Mouse (Mus musculus): ENCODE results near the gene Prrg1.
"Not testable (repeated sequence)": the region's sequence is repeated elsewhere in the genome, so short reads cannot be mapped to it uniquely, and the experiment has no call there.

The Prrg1 gene

DNA sequence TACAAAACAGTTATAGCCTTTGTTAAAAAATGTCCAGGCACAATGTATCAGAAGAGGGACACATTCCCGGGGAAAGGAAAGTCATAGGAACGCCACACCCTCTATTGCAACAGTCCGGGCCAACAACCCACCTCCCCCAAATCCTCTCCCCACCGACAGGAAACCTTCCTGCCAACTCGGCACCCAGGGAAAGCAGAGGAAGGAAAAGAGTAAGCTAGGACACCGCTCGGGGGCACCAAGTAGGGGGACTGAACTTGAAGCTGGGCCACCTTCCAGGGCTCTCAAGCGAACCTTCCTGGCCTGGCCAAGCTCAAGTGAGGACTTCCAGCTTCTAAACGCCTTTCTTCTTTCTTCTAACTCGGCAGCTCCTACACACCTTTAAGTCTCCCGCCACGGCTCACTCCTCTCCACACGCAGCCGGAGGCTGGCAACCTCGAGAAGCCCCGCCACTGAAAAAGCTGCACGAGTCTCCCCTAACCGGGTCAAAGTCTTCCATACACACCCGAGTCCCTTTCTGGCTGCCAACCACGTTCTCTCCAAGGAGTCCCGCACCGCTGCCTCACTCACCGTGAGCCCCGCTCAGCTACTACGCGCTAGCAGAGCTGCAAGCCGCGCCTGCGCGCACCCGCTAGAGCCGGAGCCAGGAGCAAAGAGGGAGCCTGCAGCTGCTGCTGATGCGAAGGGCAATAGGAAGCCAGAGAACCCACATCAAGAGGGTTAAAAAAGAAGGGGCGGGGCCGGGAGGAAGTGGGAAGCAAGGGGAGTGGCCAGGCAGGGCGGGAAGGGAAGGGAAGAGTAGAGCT lies at the start of gene Prrg1:
Gene Prrg1 (minus strand): TSS at position 695 of the 803 bp plus-strand sequence.
- peak; percentile 70 for DNase-seq (ENCODE audit: low spot score)

DNA sequence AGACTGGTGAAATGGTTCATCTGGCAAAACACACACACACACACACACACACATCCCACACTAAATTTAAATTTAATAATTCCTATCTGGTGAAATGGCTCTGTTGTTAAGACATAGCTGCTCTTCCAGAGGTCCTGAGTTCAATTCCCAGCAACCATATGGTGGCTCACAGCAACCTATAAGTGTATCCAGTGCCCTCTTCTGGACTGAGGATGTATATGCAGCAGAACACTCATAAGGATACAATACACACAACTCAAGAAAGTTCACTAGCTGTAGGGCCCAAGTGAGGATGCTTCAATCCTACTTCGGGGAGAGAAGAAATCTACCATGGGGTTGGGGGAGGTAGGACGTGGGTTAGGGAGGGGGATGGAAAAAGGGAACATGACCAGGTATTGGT lies 22.1 kb upstream of the Prrg1 start:
- DNase-seq (ENCODE audit: low spot score) = no peak

DNA sequence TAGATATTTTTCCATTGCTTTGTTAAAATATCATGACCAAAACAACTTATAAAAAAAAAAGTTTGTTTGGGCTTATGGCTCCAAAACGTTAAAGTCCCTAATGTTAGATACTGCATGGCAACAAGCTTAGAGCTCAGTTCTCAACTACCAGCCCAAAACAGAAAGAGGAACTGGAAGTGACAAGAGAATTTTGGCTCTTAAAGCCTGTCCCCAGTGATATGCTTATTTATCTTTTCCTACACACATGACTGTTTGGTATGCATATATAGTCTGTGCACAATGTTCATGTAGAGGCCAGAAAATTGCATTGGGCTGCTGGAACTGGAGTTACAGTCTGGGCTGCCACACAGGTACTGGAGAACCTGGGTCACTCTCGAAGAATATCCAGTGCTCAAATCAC lies 9.4 kb upstream of the Prrg1 start:
- no peak for DNase-seq (ENCODE audit: low spot score)

DNA sequence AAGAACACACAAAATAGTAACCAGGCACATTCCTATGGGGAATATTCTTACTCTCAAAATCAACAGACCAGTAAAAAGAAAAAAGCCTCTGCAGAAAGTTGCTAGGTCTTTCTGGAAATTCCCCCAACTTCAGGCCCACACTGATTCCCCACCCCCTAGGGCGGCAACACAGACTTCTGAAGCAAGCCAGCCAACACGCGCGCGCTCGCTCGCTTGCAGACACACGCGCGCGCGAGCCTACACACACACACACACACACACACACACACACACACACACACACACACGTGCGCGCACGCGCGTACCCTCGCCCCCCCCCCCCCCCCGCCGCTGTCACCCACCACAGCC lies 868 bp downstream of the Prrg1 start:
- DNase-seq (ENCODE audit: low spot score) = peak; percentile 56

DNA sequence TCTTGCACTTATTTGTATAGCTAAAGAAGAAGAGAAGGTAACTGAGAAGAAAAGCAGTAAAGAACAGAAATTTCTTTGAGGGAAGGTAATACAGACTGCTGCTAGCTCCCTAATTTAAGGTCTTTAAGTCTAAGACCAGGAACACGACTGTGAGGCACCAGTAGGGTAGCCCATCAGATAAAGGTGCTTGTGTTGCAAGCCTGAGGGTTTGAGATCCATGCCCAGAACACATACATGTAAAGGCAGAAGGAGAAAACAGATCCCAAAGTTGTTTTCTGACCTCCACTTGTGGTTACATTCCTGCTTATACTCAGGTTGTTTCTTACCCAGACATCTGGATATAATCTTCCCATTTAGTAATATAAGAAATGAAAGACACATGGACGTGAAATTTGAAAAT lies 20.2 kb downstream of the Prrg1 start:
- no peak for DNase-seq (ENCODE audit: low spot score)

DNA sequence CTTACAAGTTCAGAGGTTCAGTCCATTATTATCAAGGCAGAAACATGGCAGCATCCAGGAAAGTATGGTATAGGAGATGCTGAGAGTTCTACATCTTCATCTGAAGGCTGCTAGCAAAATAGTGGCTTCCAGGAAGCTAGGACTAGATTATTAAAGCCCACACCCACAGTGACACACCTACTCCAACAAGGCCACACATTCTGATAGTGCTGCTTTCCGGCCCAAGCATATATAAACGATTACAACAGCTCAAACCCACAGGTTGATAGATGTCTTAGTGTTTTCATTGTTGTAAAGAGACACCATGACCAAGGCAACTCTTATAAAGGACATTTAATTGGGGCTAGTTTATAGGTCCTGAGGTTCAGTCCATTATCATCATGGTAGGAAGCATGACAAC lies 30.3 kb downstream of the Prrg1 start:
- DNase-seq (ENCODE audit: low spot score) = no peak

DNA sequence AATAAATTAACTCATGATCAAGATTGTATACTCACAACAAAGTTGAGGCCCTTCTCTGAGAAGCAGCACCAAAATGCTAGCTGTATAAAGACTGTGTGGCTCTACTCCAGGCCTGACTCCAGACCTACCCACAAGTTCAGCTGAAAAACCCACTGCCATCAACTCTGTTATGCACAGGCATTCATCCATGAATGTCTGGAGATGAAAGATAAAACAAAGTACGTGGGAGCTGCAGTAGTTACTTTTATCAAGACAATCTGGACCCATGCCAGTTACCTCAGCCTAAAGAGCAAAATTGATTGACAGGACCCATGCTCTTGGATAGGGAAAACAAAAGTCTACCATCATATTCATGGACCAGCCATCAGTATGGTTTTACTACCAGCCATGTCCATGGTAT lies 31.0 kb downstream of the Prrg1 start:
- no peak for DNase-seq (ENCODE audit: low spot score)

DNA sequence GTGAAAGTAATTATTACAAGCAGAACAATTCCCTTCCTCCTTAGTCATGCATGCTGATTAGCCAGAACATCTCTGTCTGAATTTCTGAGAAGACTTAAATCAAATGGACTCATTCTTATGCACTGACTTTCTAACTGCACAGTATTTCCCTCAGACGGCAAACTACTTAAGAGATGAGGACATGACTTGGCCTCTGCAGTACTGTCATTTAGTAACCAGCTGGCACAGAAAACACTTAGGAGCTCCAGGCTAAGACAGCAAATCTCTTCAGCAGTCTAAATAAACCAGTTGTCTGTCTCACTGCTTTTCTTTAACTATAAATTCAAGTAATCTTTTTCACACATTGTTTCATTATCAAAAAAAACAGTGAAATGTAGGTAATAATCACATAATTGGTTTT lies 36.0 kb downstream of the Prrg1 start:
- no peak for DNase-seq (ENCODE audit: low spot score)

DNA sequence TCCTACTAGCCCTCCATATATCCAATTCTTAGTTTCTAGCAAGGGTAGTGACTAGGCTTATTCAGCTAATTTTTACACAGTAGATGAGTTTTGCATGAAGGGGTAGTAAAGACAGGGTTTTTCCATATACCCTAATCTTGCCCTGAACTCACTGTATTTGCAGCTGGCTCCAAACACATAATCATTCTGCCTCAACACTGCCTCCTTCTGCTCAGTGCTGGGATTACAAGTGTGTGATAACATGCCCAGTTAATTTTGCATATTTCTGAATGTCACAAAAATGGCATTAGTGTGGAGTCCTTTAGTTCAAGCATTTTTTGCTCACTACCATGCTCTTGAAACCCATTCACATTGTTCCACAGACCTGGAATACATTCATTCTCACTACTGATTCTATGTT lies 44.0 kb downstream of the Prrg1 start:
- no peak for DNase-seq (ENCODE audit: low spot score)

DNA sequence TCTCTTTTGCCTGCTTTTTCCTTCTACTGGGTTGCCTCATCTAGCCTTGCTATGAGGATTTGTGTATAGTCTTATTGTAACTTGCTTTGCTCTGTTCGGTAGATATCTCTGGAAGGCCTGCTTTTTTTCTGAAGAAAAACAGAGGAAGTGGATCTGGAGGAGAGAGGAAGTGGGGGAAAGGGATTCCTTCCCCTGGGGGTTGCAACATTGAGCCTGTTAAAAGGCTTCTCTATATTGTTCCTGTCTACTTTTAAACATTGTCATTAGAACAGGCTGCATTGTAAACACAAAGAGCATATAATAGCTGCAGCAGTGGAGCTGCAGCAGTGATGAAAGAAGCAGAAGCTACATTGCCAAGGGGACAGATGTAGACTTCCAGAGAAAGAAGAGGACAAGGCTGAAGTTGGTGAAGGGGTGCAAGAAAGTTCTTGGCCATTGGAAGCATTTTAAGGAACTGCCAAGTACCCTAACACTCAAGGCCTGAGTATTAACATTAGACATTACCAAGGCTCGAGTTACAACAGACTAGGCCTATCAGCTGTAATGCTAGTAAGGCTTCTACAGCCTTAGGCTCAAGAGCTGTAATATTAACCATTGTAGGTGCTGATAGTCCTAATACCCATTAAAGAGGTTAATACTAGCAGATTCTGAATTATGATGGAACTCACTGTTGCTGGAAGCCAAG lies 44.9 kb downstream of the Prrg1 start:
- DNase-seq (ENCODE audit: low spot score) = no peak

DNA sequence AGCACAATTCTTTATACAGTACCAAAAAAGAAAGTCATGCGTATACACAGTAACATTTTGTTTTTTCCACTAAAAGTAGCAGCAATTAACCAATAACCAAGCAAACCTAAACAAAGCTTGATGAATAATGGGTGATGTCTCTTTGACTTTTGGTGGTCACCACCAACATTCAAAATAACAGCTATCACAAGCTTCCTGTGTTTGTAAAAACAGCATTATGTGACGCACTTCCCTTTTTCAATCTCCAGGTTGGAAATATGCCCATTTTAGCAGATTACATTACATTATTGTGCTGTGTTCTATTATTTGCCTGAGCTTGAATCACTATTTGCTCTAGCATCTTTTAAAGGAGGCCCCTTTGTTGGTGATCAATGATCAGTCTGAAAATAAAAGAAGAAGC lies 65.4 kb downstream of the Prrg1 start:
- DNase-seq (ENCODE audit: low spot score) = no peak

DNA sequence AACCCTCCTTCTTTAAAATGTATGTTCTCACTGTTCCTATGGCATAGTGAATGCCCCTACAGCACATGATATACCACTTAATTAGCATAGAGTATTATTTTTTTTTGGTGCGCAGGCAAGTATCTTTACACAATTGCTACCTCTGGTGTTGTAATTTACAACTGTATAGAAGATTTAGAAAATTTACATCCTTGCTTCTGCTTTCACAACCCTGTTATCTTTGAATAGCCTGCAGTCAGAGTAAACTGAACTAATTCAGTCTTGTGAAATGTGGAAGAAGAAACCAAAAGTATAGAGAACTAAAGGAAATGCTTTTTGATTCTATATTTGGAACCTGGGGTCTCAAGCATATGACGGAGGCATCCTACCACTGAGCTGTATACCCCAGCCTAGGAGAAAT lies 100.7 kb downstream of the Prrg1 start:
- DNase-seq (ENCODE audit: low spot score) = no peak

DNA sequence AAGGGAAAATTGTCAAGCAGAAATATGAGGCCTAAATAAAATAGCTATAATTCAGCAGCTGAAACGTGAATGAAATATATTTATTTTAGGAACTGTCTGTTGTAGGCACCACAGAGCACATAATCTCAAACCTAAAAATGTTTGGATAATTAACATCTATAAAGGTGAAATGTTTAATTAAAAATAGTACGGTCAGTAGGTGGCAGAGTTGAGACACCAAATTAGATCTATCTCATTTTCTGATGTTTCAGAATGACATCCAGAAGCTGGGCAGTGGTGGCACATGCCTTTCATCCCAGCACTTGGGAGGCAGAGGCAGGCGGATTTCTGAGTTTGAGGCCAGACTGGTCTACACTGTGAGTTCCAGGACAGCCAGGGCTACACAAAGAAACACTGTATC lies 104.0 kb downstream of the Prrg1 start:
- no peak for DNase-seq (ENCODE audit: low spot score)

DNA sequence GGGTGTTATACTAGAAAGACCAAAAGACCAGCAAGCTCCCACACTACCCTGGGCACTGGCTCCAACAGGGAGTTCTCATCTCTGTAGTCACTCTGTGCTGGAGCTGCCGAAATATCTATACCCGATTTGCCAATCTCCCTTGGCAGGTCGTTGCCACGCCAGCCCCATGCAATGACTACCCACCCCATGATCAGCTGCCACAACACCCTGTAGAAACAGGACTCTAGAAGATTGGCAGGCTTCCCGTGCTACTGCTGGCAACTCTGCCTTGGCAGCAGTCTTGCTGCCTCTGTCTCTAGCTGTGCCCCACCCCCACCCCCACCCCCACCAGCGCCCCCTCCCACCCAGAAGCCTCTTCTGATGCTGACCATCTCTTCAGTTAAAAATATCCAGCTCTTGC lies 149.3 kb downstream of the Prrg1 start:
- DNase-seq (ENCODE audit: low spot score) = no peak

DNA sequence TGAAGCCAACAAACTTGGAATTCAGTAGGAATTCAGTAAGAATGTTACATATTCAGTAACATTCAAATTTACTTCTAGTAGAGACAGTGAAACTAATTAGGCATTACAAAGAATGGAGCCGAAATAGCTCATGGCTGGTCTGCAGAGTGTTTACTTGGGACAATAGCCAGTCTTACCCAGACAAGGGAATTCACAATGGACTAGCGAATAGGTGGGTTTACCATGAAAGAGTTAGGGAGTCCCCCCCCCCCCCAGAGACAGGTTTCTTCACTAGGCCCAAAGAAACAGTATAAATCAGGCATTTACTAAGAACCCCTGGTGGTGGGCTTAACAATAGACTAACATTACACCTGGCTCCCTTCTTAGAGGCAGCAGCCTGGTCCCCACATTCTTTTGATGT lies 180.3 kb downstream of the Prrg1 start:
- not testable (repeated sequence) for DNase-seq (ENCODE audit: low spot score)

Data from yolk sac, embryonic 10.5 days (tissue).